Mouse (Mus musculus): ENCODE results near the gene Tmx2. TPM values are rescaled to one million over a fixed set of nuclear protein-coding genes. Genes with fewer than 3 reads are reported as not detected.

The Tmx2 gene
- total and polyA plus RNA-seq, 3 experiments: 64.6 to 66.8 TPM; not detected in 1

- Histone ChIP-seq H3K36me3 (ENCODE audit: control insufficient read depth in 1 of 2, insufficient read depth in 2 of 2, low read length in 2 of 2) (peaks cover 10 to 55% of the 10 kb centered on the region in 2 experiments), H3K9me3 (replicated peaks; ENCODE audit: insufficient read depth, low read length) (no peaks in the 10 kb centered on the region), H3K4me1 (ENCODE audit: control insufficient read depth in 1 of 2, insufficient read depth in 2 of 2, low read length in 2 of 2) (peaks cover 14 to 21% of the 10 kb centered on the region in 2 experiments), H3K9ac (ENCODE audit: control insufficient read depth, low read depth, low read length, poor library complexity, severe bottlenecking) (no peak overlapping the region), H3K4me3 (ENCODE audit: control insufficient read depth in 1 of 2, insufficient read depth in 1 of 2, low read depth in 2 of 2, low read length in 2 of 2) (no peak overlapping the region), H3K27me3 (ENCODE audit: control insufficient read depth in 1 of 2, insufficient read depth in 2 of 2, low read length in 2 of 2) (no peaks in the 10 kb centered on the region), H3K79me2 (ENCODE audit: control insufficient read depth, insufficient read depth, low read length, poor library complexity) (peaks cover 38% of the 10 kb centered on the region), H3K27ac (ENCODE audit: control insufficient read depth, low read depth, low read length) (no peak overlapping the region)
- peak; percentile 49 for DNase-seq (ENCODE audit: low read depth, low spot score)
- no peak for TF ChIP-seq NELFE (IDR thresholded peaks at IDR 0.05; ENCODE audit: low read depth, low read length)
- peak in 1 of 2 experiments; percentile 24; a peak in 2 of 4 replicates for TF ChIP-seq EP300 (IDR thresholded peaks at IDR 0.05; ENCODE audit: low read depth in 1 of 2, low read length in 2 of 2)
Observed at GRCm38 (mm10) chr2:84705295-84705694, 26.4 kb upstream of the Tmx2 start.

- no peak overlapping the region for H3K9ac ChIP-seq (ENCODE audit: control insufficient read depth, low read depth, low read length, poor library complexity, severe bottlenecking)
- DNase-seq (ENCODE audit: low read depth, low spot score): no peak
- TF ChIP-seq POLR2AphosphoS2 (IDR thresholded peaks at IDR 0.05; ENCODE audit: low read length): no peak
- no peak for TF ChIP-seq MXI1 (IDR thresholded peaks at IDR 0.05; ENCODE audit: low read depth, low read length)
- no peak for TF ChIP-seq BHLHE40 (IDR thresholded peaks at IDR 0.05; ENCODE audit: borderline replicate concordance, low read depth, low read length)
- TF ChIP-seq SIN3A (IDR thresholded peaks at IDR 0.05; ENCODE audit: low read length): no peak
- no peak for TF ChIP-seq ZMIZ1 (IDR thresholded peaks at IDR 0.05; ENCODE audit: low read depth, low read length)
- no peak for TF ChIP-seq SMC3 (IDR thresholded peaks at IDR 0.05; ENCODE audit: low read depth, low read length)
- no peak for TF ChIP-seq HCFC1 (IDR thresholded peaks at IDR 0.05; ENCODE audit: low read depth, low read length)
- TF ChIP-seq ZNF384 (IDR thresholded peaks at IDR 0.05; ENCODE audit: low read depth, low read length): no peak
- TF ChIP-seq NRF1 (IDR thresholded peaks at IDR 0.05; ENCODE audit: insufficient read depth, low read depth, low read length, poor library complexity, severe bottlenecking): no peak
- no peak for TF ChIP-seq MYC (IDR thresholded peaks at IDR 0.05; ENCODE audit: low read depth, low read length)
- no peak for TF ChIP-seq E2F4 (IDR thresholded peaks at IDR 0.05; ENCODE audit: borderline replicate concordance, low read depth, low read length)
- TF ChIP-seq MYB (IDR thresholded peaks at IDR 0.05; ENCODE audit: low read depth, low read length): no peak
- no peak for TF ChIP-seq NELFE (IDR thresholded peaks at IDR 0.05; ENCODE audit: low read depth, low read length)
- TF ChIP-seq MAZ (IDR thresholded peaks at IDR 0.05; ENCODE audit: low read depth, low read length): no peak
- TF ChIP-seq ETS1 (IDR thresholded peaks at IDR 0.05; ENCODE audit: low read depth, low read length): no peak
- no peak for TF ChIP-seq TBP (IDR thresholded peaks at IDR 0.05; ENCODE audit: low read depth, low read length)
- no peak for TF ChIP-seq RAD21 (IDR thresholded peaks at IDR 0.05; ENCODE audit: low read depth, low read length)
- no peak for TF ChIP-seq TCF12 (IDR thresholded peaks at IDR 0.05; ENCODE audit: low read depth, low read length)
- 0 out of 2 replicates have a peak overlapping the region, but pooled peaks have one; percentile 31 for H3K27ac ChIP-seq (ENCODE audit: control insufficient read depth, low read depth, low read length)
- peaks cover 5 to 50% of the 10 kb centered on the region in 2 experiments; a peak in 3 of 4 replicates for H3K36me3 ChIP-seq (ENCODE audit: control insufficient read depth in 1 of 2, insufficient read depth in 2 of 2, low read length in 2 of 2)
- peaks cover 14 to 19% of the 10 kb centered on the region in 2 experiments for H3K4me1 ChIP-seq (ENCODE audit: control insufficient read depth in 1 of 2, insufficient read depth in 2 of 2, low read length in 2 of 2)
- H3K27me3 ChIP-seq (ENCODE audit: control insufficient read depth in 1 of 2, insufficient read depth in 2 of 2, low read length in 2 of 2): no peaks in the 10 kb centered on the region
- no peak overlapping the region for H3K4me3 ChIP-seq (ENCODE audit: control insufficient read depth in 1 of 2, insufficient read depth in 1 of 2, low read depth in 2 of 2, low read length in 2 of 2)
- H3K79me2 ChIP-seq (ENCODE audit: control insufficient read depth, insufficient read depth, low read length, poor library complexity): peaks cover 31% of the 10 kb centered on the region
- H3K9me3 ChIP-seq (replicated peaks; ENCODE audit: insufficient read depth, low read length): no peaks in the 10 kb centered on the region
Observed at GRCm38 (mm10) chr2:84704329-84704728, 25.4 kb upstream of the Tmx2 start.

Measured in MEL (cell line).